Mouse (Mus musculus) kidney, adult 18-20 months (tissue): Measurements from ENCODE around the gene Psme1.

Source experiments
- DNase-seq: peaks from one replicate; pipeline ENCODE4 v3.0.0; 2021

Psme1 gene

DNA sequence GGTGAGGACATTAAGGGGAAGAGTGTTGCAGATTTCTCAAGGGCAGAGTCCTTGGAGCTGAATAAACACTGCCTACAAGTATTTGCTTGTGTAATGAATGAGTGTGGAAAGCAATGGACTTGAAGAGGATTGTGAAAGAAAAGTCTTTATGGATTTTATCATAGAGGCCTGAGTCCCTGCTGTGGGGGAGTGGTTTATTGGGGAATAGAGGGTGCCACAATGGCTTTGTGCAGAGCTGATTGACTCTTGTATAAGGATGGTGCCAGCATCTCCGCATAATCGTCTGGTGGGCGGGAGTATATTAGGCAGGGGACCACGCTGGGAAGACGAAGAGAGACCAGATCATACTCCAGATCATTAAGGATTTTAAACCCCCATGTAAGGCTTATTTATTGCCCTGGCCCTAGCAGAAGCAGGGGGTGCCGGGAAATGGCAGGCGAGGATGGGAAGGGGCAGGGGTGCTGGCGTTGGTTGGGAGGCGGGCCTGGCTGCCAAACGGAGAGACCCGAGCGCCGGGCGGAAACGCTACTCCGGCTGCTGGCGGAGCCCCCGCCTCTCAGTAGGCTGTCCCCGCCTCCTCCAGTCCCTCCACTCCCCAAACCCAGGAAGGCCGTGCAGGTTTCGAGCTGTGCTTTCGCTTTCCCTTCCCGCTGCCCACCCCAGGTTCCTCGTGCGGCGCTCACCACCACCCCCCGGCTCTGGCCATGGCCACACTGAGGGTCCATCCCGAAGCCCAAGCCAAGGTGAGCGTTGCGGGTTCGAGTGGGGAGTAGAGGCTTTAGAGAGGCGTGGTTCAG is at the start of gene Psme1:
Psme1 (plus strand) TSS at position 253 of the 797 bp plus-strand sequence.
- peak; percentile 80 for DNase-seq

DNA sequence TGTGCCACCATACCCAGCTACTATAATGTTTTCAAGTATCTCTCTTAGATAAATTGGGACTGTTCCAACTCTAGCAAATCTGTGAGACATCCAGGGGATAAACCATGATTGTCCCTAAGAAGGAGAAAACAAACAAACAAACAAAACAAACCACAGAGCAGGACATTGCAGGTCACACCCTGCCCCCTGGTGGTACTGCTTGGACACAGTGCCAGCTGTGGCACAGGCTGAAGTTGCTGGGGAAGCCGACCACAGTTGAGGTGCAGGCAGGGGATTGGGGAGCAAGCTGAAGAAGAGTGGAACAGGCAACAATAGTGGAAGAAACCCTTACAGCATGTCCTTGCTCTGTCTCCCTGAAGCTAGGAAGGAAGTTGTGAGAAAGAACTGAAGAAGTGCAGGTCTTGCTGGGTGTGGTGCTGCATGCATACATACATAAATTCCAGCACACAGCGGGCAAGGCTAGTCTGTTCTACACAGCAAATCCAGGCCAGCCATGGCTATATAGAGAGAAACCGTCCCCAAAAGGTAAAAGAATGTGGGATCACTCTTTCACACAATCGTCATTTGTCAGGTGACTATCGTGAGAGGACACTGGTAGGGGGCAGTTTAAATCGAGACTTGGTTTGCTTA is 41.7 kb upstream of the Psme1 start:
- peak; percentile 54 for DNase-seq

DNA sequence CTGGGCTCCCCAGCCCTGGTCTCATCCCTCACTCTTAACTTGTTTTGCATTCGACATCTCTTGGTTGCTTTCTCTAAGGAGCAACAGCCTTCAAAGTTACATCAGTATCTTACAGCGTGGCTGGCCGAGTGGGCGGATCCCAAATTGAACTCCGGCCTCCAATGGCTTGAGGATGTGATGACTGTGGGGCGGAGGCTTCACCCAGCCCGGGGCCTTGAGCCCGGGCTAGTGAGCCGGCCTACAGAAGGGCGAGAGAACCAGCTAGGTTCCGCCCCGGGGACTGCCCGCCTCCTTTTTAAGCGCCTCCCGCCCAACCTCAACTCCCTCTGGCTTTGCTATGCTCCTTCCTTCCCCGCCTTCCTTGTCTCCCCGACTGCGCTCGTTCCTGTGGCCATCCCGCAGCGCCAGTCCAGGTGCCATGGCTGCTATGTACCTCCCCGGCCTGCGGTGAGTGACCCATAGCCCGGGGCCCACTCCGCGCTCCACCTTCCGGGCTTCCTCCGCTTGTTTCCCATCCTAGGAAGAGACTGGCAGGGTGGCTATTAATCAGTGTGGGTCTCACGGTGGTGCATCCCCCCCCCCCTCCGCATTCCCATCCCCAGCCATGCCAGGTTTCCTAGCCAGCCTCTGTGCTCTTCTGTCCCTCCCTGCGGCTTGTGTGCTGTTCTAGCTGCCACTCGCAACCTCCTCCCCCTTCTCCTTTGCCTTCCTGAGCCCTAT is 37.7 kb upstream of the Psme1 start, which contains the start of gene Pck2:
Pck2 (plus strand) TSS at position 200 of the 720 bp plus-strand sequence.
- DNase-seq: peak; percentile 86

DNA sequence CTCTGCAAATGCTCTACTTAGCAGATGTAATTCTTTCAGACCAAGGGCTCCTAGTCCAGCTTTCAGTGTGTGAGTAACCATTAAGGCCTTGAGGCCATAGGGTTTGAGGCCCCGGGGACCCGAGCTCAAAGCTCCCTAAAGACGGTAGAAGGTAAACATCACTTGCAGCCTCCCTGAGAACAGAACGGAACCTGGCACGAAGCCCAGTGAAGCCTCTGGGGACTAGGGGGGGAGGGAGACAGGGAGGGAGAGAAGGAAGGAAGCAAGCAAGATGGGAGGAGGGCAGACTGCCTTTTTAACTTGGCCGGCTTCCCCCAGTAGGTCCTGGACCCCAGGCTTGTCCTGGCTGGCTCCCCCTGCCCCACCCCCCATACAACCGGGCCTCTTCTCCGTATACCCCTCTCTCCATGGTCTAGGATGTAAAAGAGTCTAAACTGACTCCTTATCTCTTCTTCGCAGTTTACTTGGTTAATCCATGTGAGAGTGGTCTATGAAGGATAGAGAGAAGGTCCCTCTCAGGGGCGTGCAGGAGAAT is 37.1 kb upstream of the Psme1 start:
- DNase-seq: peak; percentile 78

DNA sequence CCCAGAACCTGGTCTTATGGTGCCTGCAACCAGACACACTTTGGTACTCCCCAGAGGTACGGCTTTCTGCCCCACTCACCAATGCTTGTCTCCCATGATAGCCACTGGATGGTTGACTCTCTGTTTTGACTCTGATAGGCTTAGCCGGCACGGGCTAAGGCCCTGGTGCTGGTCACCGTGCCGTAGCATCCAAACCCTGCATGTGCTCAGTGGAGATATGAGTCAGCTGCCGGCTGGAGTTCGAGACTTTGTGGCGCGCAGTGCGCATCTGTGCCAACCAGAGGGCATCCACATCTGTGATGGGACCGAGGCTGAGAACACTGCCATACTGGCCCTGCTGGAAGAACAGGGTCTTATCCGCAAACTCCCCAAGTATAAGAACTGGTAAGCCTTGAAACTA is 35.7 kb upstream of the Psme1 start:
- no peak for DNase-seq

DNA sequence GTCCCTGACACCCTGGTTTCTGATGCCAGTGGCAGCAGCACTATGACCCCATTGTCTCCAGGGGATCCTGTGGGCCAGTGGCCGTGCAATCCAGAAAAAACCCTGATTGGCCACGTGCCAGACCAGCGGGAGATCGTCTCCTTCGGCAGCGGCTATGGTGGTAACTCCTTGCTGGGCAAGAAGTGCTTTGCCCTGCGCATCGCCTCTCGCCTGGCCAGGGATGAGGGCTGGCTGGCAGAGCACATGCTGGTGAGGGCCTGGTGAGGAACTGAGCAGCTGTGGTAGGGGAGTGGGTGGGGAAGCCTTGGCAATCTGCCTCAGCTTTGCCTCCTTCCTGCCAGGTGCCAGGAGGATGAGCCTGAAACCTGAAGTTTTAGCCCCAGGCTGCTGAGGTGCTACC is 33.6 kb upstream of the Psme1 start:
- DNase-seq: no peak

DNA sequence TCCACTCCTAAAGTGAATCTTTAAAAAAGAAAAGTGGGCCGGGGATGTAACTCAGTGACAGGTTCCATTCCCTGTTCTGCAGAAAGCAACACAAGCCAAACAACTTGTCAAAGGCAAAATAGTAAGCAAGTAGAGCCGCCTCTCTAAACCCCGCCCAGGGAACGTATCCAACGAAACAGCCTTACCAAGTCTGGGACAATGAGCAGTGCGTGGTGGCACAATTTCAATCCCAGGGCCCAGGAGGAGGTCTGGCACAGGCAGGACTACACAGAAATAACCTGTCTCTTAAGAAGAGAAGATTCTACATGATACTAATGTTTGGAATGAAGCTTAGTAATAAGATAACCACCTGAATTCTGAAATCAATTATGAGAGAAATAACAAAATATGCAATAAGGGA is 27.7 kb upstream of the Psme1 start:
- DNase-seq: no peak

DNA sequence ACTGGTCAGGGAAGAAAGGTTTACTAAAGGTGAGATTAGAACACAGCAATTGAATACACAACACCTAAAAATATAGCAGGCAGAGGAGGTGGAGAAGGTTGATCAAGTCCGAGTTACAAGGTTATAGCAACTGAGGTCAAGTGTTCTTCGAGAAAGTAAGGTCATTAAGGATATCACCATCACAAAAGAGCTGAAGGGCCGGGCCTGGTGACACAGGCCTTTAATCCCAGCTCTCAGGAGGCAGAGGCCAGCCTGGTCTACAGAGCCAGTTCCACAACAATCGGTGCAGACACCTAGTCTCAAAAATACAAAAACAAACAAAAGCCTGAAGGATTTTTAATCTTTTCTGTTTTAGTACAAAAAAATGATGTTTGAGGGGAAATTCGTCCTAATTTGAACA is 26.6 kb upstream of the Psme1 start:
- no peak for DNase-seq

DNA sequence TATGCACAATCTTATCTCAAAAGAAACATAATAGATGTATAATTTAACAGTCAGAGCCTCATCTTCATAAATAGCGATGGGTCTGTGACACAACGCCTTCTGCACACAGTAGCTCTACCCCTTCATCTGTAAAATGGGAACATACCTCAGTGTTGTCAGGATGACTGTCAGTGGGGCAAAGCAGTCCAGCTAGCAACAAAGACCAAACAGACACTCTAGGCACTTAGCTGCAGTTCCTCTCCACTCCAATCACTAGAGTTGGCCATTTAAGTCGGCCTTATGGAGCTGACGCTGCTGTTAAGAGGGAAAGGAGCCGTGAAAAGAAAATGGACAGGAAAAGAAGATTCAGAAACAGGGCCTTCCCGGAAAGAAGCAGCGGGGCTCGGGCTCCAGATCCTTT is 26.1 kb upstream of the Psme1 start:
- no peak for DNase-seq

DNA sequence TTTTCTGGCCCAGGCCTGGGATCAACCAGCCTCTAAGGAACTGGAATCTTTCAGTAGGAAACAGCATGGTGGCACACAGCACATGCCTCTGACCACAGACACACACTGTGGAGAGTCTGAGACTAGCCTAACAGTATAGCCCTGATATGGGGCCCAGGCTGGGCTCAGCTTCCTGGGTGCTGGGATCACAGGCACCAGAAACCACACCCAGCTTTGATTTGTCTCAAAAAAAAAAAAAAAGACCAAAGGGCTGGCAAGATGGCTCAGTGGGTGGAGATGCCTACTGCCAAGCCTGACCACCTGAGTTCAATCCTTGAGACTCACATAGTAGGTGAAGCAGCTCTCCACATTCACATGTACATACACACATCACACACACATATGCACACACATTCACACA is 23.3 kb upstream of the Psme1 start:
- no peak for DNase-seq

DNA sequence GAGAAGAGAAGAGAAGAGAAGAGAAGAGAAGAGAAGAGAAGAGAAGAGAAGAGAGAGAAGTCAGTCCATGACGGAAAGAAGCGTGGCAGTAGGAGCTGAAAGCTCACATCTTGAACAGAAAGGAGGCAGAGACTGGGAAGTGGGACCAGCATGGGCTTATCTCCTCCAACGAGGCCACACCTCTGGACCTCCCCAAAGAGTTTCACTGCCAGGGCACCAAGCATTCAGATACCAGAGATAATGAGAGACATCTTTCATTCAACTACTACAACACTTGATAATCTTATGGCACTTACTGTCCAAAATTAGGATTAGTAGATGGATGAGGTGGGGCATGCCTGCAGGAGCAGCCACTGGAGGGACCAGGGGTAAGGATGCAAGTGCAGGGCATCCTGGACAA is 22.1 kb upstream of the Psme1 start:
- no peak for DNase-seq

DNA sequence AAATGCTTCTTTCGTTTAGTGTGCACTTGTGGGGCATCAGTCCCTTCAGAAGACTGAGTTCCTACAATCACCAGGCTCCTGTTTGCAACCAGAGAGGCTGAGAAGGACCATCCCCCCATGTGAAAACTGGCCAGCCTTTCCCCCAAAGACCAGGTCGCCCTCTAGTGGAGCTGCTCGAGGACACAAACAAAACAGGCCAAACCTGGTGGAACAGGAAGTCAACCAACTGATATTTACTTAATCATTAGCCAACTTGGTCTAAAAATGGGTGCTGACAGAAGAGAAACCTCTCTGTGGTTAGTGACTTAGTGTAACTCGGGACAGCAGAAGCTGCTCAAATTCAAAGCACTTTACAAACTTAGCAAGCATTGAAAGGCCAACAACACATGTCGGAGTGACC is 20.9 kb upstream of the Psme1 start:
- DNase-seq: peak; percentile 87

DNA sequence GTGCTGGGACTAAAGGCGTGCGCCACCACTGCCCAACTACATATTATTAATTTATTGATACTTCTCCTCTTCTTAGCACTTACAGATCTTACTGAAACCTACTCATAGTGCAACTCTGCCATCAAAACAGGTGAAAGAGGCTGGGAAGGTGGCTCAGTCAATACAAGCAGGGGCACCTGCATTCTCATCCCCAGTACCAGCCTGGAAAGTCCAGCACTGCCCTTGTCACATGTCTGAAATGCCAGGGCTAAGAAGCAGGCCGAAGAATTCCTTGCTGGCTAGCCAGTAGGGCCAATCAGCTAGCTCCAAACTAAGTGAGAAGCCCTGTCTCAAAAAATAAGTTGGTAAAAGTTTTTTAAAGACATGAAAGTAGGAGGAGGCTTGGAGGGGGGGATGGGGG is 20.3 kb upstream of the Psme1 start:
- DNase-seq: peak; percentile 26

DNA sequence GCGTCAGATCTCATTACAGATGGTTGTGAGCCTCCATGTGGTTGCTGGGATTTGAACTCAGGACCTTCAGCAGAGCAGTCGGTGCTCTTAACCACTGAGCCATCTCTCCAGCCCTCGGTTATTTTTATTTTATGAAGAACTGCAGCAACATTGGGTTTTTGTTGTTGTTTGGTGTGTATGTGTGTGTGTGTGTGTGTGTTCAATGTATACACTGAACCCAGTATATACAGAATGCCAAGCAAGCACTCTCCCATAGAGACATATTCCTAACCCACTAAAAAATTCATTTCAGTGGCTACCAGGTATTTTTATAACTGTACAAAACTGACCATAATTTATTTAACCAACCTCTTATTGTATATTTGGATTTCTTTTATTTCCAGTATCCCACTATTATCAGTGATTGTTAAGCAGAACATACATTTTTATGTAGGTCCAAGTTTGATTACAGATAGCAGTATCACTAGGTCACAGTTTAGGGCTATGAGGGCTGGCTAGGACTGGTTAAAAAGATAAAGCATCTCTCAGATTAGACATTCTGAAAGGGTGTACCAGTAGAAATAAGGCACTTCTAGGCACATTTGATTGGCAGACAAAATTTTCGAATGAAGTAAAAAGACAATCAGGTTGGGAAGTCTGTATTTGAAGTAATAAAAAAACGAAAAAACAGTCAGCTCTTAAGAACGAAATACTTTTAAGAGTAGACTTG is 19.0 kb upstream of the Psme1 start:
- no peak for DNase-seq

DNA sequence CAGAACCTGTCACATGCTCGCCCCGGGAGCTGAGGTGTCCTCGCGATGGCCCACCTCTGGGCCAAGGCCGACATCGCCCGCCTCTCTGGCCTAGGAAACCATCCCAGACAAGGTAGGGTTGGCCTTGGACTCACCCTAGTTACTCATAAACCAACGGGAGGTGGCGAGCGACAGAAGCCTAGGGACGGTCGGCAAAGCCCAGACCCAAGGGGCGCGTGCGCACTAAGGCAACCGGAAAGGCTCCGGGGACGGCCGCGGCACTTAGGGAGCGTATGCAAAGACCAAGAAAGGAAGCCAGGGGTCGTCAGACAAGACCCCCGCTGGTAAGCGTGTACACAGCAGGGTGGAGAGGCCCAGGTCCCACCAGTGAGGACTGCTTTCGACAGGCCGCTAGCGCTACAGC is 18.1 kb upstream of the Psme1 start, which contains the start of gene Dcaf11:
Dcaf11 (plus strand) TSS at position 208 of the 403 bp plus-strand sequence.
- peak; percentile 94 for DNase-seq

DNA sequence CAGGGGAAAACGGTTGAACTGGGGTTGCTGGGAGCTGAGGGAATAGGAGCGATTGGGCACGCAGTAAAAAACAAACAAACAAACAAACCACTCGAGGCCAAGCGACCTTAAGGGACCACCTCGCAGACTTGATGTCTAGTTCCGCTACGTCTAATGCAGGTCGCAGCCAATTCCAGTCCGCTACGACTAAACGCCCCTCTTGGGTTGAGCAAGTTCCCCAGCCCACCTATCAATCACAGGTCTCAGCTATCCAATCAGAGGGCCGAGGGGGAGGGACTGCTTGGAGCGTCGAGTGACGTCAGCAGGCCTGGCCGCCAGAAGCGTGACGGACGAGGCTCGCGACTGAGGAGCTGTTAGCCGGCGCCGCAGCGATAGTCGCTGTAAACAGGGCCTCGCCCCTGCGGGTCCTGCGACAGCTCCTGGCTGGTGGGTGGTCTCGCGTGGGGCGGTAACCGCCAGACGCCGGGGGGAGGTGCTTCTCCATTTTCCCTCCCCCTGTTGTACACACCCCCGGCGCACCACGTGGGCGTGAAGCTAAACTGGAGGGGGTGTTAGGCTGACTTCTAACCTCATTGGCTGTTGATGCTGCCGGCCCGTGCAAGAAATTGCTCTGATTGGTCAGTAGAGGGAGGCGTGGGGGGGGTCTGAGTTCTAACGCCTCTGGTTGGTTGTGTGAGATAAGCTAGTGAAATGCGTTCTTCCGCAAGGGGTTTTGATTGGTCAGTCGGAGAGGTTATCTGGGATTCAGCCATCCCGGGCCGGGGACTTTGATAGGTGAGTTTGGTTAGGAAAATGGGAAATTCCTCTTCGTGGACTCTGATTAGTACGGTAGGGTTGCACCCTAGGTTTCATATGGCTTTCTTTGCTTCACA is 17.5 kb upstream of the Psme1 start, which contains the start of gene A730061H03Rik:
A730061H03Rik (minus strand) TSS at position 205 of the 872 bp plus-strand sequence.
- peak; percentile 97 for DNase-seq

DNA sequence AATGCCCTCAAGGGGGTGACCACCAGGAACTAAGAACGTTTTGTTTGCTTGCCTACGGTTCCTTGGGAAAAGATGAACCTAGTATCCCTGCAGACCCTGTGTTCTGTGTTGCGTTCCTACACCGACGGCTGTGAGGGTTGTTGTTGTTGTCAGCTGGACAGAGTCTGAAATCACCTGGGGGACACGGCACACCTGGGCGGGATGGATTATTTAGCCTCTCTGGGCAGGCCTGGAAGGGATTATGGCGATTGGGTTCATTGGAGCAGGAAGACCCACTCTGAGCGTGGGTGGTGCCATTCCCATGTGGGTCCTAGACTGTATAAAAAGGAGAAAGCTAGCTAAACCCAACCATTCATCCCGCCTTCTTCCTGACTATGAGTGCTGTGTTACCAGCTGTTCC is 16.1 kb upstream of the Psme1 start:
- DNase-seq: peak; percentile 35

DNA sequence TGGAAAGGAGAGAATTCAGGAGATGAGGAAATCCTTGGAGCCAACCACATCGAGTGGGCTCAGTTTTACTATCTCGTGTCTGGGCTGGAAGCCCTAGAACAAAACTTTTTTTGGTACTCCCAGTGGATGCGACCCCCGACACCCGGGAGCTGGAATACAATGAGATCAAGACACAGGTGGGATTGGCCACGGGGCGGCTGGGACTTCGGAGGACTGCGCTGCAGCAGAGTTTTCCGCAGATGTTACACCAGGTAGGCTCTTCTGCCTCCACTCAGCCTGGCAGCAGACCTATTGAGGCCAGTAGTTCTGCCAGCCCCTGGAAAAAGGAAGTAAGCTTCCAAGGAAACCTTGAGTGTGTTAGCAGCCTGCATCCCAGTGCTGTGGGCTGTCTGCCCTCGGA is 14.7 kb upstream of the Psme1 start:
- DNase-seq: no peak

DNA sequence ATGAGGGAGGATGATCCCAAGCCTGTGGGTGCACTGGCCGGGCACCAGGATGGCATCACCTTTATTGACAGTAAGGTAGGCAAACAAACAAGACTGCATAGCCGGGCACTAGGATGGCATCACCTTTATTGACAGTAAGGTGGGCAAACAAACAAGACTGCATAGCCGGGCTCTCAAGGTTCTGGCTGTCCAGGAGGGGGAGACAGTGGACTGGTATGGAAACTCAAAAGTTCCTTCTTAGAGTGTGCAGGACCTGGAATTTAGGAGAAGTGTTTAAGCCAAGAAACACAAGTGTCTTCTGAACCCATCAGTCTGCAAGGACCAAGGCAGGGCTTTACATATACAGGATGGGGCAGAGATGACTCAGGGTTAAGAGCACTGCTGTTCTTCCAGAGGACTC is 12.2 kb upstream of the Psme1 start:
- DNase-seq: no peak

DNA sequence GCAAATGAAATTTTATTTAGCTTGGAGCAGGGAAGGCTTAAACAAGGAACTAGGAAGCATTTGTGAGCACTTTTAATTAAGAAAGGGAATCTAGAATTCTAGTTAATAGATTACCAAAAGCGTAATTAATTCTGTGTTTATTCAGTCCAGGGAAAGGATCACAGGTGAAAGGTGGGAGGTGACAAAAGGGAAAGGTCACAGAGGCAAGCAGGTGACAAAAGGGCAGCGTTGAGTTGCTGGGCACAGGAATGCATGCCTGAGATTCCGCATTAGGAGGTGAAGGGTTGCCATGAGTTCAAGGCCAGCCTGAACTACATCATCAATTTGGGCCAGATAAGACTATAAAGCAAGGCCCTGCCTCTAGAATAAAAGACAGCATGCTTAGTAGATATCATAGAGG is 10.4 kb upstream of the Psme1 start:
- peak; percentile 42 for DNase-seq

DNA sequence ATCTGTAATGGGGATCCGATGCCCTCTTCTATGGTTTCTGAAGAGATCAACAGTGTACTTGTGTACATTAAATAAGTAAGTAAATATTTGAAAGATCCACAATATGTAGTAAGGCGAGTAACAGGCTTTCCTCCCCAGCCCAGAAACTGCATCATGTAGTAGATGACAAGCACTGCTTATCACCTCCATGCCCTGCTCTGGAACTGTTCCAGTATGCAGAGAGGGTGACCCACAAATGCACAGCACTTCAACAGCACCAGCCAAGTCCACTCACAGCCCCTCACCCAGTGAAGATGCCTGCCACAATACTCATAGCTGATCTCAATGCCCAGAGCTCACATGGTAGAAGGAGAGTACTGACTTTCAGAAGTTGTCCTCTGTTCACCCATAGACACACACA is 7.3 kb upstream of the Psme1 start:
- no peak for DNase-seq

DNA sequence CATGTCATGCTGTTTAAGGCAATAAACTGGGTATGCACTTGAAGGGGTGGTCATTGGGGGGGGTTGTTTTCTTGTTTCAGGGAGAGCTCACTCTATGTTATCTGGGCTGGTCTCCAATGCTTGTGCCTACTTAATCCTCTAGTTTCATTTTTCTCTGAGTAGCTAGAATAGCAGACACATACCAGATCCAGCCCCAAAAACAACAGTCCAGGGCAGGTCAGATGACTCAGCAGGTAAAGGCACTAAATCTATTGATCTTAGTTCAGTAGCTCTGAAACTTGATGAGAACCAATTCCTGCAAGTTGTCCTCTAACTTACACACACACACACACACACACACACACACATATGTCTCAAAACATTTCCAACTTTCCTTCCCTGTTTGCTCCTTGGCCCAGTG is 6.2 kb upstream of the Psme1 start:
- DNase-seq: no peak
